Mouse (Mus musculus): ENCODE measurements around the gene Mllt10. TPM values are rescaled to one million over a fixed set of nuclear protein-coding genes. Genes with fewer than 3 reads are reported as not detected.

The Mllt10 gene
- polyA plus RNA-seq (2012; rRNA removed): 25.4 and 37.3 TPM in 2 replicates

DNA sequence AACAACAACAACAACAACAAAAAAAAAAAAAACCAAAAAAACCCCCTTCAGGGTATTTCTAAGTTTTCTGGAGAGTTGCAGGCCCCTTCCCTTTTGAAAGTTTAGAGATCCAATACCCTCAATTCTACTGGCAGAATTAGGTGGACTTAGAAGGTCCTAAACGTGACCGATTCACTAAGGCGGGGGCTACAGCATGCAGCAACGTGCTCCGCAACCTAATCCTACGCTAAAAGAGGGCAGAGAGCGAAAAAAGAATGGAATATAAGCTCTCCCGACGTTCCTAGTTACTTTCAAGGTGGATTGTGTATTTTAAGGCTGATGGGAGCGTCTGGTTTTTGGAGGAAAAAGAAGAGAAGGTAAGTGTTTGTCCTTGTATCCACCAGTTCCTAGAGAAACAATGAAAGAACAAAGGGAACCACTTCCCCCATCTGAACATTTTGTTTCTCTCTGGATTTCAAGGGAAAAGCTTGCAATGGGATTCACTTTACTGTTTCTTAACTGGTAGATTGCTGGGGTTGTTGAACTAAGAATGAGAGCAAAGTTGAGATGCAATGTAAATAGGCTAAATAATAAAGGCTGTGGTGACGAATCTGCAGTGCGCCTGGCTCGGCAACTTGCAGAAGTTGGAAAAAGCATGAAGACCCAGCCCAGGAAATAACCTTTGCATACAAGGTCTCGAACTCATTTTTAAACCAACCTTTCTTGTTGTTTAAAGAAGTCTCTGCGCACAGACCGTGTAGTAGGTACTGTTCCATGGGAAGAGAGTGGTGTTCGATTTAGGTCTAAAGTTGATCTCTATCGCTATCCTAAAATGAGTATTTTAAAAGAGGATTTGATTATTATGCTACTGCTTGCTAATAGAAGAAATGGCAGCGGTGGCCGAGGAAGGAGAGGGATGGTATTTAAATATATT is at the start of gene Mllt10:
TSS of gene Mllt10 (plus strand) at position 222 of the 913 bp plus-strand sequence.

GRCm38 (mm10) chr2:18037491-18037890 is 17.5 kb upstream of the Mllt10 start, which contains the start of gene A930004D18Rik:
Gene A930004D18Rik, minus strand, starts transcription at chr2:18037737.

GRCm38 (mm10) chr2:18048453-18049075 is 6.5 kb upstream of the Mllt10 start, which contains the start of gene Skida1:
Gene Skida1, minus strand, starts transcription at chr2:18049051.

Other genes with a start within 250 kb of the Mllt10 start
- not detected in 2 replicates for gene H2al2a, start 58.3 kb upstream of the Mllt10 start, polyA plus RNA-seq (2012; rRNA removed)
- 3.8 and 4.6 TPM in 2 replicates for gene A930004D18Rik, start 17.5 kb upstream of the Mllt10 start, polyA plus RNA-seq (2012; rRNA removed)
- gene Skida1, start 6.2 kb upstream of the Mllt10 start, polyA plus RNA-seq (2012; rRNA removed): 3.4 and 4.3 TPM in 2 replicates

All from ovary, adult 2 months (tissue).